Mouse (Mus musculus) embryonic facial prominence, embryonic 10.5 days (tissue): ENCODE data around the gene Tnks2. TPM values are rescaled to one million over a fixed set of nuclear protein-coding genes. Genes with fewer than 3 reads are reported as not detected.

ENCODE experiments used
- DNase-seq: peaks from one replicate; pipeline ENCODE4 v3.0.0-alpha.2; 2017; ENCODE audit warnings: low spot score
- H3K27ac ChIP-seq: fragments of 300-500 bp; sonication (generic); replicated peaks from 2 replicates; pipeline ENCODE4 v1.5.1; 2016; ENCODE audit warnings: mild to moderate bottlenecking
- H3K27me3 ChIP-seq: fragments of 300-500 bp; sonication (generic); replicated peaks from 2 replicates; pipeline ENCODE4 v1.6.1; 2016; ENCODE audit warnings: low read depth, mild to moderate bottlenecking; ENCODE audit not compliant: poor library complexity, severe bottlenecking
- H3K36me3 ChIP-seq: fragments of 300-500 bp; sonication (generic); replicated peaks from 2 replicates; pipeline ENCODE4 v1.6.1; 2016; ENCODE audit warnings: mild to moderate bottlenecking, moderate library complexity
- H3K4me1 ChIP-seq: fragments of 300-500 bp; sonication (generic); 2 replicates; pipeline ENCODE4 v1.6.1; 2016
- H3K4me3 ChIP-seq: fragments of 300-500 bp; sonication (generic); 2 replicates; pipeline ENCODE4 v1.5.1; 2016; ENCODE audit warnings: mild to moderate bottlenecking, moderate library complexity
- H3K9me3 ChIP-seq: fragments of 300-500 bp; sonication (generic); 2 replicates; pipeline ENCODE4 v1.6.1; 2016; ENCODE audit warnings: mild to moderate bottlenecking
- WGBS: fragments of 180-500 bp; shearing (Covaris S2); methylation state at CpG from one replicate; pipeline ENCODE4 v1.1.7; 2016; 5-methylcytosine and 5-hydroxymethylcytosine counted together
- polyA plus RNA-seq: library from polyadenylated mRNA; unstranded; fragments of >200 nt; fragmentation: Nextera tagmentation; extraction: Ambion mirVana; gene quantifications from 2 replicates; pipeline ENCODE4 v1.2.1, GENCODE M21; 2016

Gene Tnks2
- polyA plus RNA-seq, 1 experiment from 2014 or later, result 60.3 TPM

- Histone ChIP-seq H3K36me3 (no peaks in the 10 kb centered on the region), H3K4me3 (no peak overlapping the region), H3K9me3 (no peaks in the 10 kb centered on the region), H3K4me1 (peaks cover 21% of the 10 kb centered on the region), H3K27ac (peak overlapping the region; percentile 15; the same call in 1 of the 2 replicates), H3K27me3 (no peaks in the 10 kb centered on the region)
- WGBS, result 38% methylated on average over 12 of the region's 12 CpGs
- DNase-seq, result peak; percentile 25
These were observed 76.5 kb downstream of the Tnks2 start for GRCm38 (mm10) chr19:36910424-36911045.

- Histone ChIP-seq H3K36me3 (no peaks in the 10 kb centered on the region), H3K9me3 (no peaks in the 10 kb centered on the region), H3K4me3 (no peak overlapping the region), H3K4me1 (peaks cover 32% of the 10 kb centered on the region), H3K27ac (0 out of 2 replicates have a peak overlapping the region, but pooled peaks have one; percentile 40), H3K27me3 (no peaks in the 10 kb centered on the region)
- no peak for DNase-seq
- 83% methylated on average over 7 of the region's 7 CpGs for WGBS
These were observed 79.0 kb downstream of the Tnks2 start for GRCm38 (mm10) chr19:36913064-36913463.

- Histone ChIP-seq H3K9me3 (no peaks in the 10 kb centered on the region), H3K27ac (no peak overlapping the region), H3K4me3 (no peak overlapping the region), H3K36me3 (no peaks in the 10 kb centered on the region), H3K4me1 (peaks cover 37% of the 10 kb centered on the region), H3K27me3 (no peaks in the 10 kb centered on the region)
- 85% methylated on average over 4 of the region's 4 CpGs for WGBS
- no peak for DNase-seq
These were observed 82.2 kb downstream of the Tnks2 start for GRCm38 (mm10) chr19:36916206-36916605.

- H3K4me1 ChIP-seq, result peaks cover 33% of the 10 kb centered on the region
These were observed 82.9 kb downstream of the Tnks2 start for GRCm38 (mm10) chr19:36916876-36917389.

GRCm38 (mm10) chr19:36918441-36919301 lies 84.6 kb downstream of the Tnks2 start:
- peak; percentile 89 for DNase-seq
- no peaks in the 10 kb centered on the region for H3K27me3 ChIP-seq
- under 1% methylated on average over 85 of the region's 85 CpGs for WGBS

More at GRCm38 (mm10) chr19:36916876-36917389, 82.9 kb downstream of the Tnks2 start:
- 91% methylated on average over 1 of the region's 1 CpGs for WGBS
- Histone ChIP-seq H3K9me3 (no peaks in the 10 kb centered on the region), H3K27me3 (no peaks in the 10 kb centered on the region), H3K4me3 (peak overlapping the region; percentile 96), H3K36me3 (no peaks in the 10 kb centered on the region), H3K27ac (no peak overlapping the region)
- no peak for DNase-seq

GRCm38 (mm10) chr19:36919466-36919865 lies 85.4 kb downstream of the Tnks2 start, which contains the start of gene Fgfbp3:
Gene Fgfbp3, minus strand, starts transcription at chr19:36919615.
- no peaks in the 10 kb centered on the region for H3K36me3 ChIP-seq
- 9% methylated on average over 12 of the region's 12 CpGs for WGBS
- peak within 1 kb of the TSS; percentile 96 for H3K27ac ChIP-seq
- no peaks in the 10 kb centered on the region for H3K27me3 ChIP-seq
- peak; percentile 23 for DNase-seq
- H3K9me3 ChIP-seq, result no peaks in the 10 kb centered on the region
- H3K4me3 ChIP-seq, result peak within 1 kb of the TSS; percentile 96
- H3K4me1 ChIP-seq, result peaks cover 26% of the 10 kb centered on the region

More at GRCm38 (mm10) chr19:36918441-36919301, 84.6 kb downstream of the Tnks2 start:
- Histone ChIP-seq H3K27ac (peak overlapping the region; percentile 96), H3K4me3 (peak overlapping the region; percentile 96), H3K9me3 (no peaks in the 10 kb centered on the region), H3K4me1 (peaks cover 26% of the 10 kb centered on the region), H3K36me3 (no peaks in the 10 kb centered on the region)

GRCm38 (mm10) chr19:36922015-36922414 lies 88.0 kb downstream of the Tnks2 start:
- Histone ChIP-seq H3K9me3 (no peaks in the 10 kb centered on the region), H3K27ac (no peak overlapping the region), H3K36me3 (no peaks in the 10 kb centered on the region), H3K4me1 (peaks cover 33% of the 10 kb centered on the region), H3K27me3 (no peaks in the 10 kb centered on the region), H3K4me3 (no peak overlapping the region)
- DNase-seq, result no peak
- 40% methylated on average over 2 of the region's 2 CpGs for WGBS

GRCm38 (mm10) chr19:36922936-36923335 lies 88.9 kb downstream of the Tnks2 start:
- peaks cover 33% of the 10 kb centered on the region for H3K4me1 ChIP-seq
- H3K36me3 ChIP-seq, result no peaks in the 10 kb centered on the region
- 60% methylated on average over 3 of the region's 3 CpGs for WGBS
- H3K27ac ChIP-seq, result no peak overlapping the region
- no peaks in the 10 kb centered on the region for H3K9me3 ChIP-seq
- DNase-seq, result no peak
- no peaks in the 10 kb centered on the region for H3K27me3 ChIP-seq
- H3K4me3 ChIP-seq, result no peak overlapping the region

- Histone ChIP-seq H3K9me3 (no peaks in the 10 kb centered on the region), H3K27me3 (no peaks in the 10 kb centered on the region), H3K4me3 (peak within 1 kb of the TSS; percentile 91), H3K4me1 (peaks cover 17% of the 10 kb centered on the region), H3K36me3 (0 out of 2 replicates have a peak, but pooled peaks cover 4% of the 10 kb centered on the region), H3K27ac (peak within 1 kb of the TSS; percentile 94)
- under 1% methylated on average over 98 of the region's 98 CpGs for WGBS
- peak; percentile 95 for DNase-seq
These were observed 91.9 kb downstream of the Tnks2 start, which contains the start of gene Btaf1 for GRCm38 (mm10) chr19:36925671-36926552. Gene Btaf1, plus strand, starts transcription at chr19:36926079.

- WGBS, result 3% methylated on average over 26 of the region's 26 CpGs
- no peak for DNase-seq
- H3K4me1 ChIP-seq, result peaks cover 17% of the 10 kb centered on the region
These were observed 92.7 kb downstream of the Tnks2 start for GRCm38 (mm10) chr19:36926553-36927236.

GRCm38 (mm10) chr19:36927800-36928361 lies 93.8 kb downstream of the Tnks2 start:
- DNase-seq, result no peak

More at GRCm38 (mm10) chr19:36926553-36927236, 92.7 kb downstream of the Tnks2 start:
- no peaks in the 10 kb centered on the region for H3K9me3 ChIP-seq
- 0 out of 2 replicates have a peak, but pooled peaks cover 4% of the 10 kb centered on the region for H3K36me3 ChIP-seq
- peak overlapping the region; percentile 94 for H3K27ac ChIP-seq
- no peaks in the 10 kb centered on the region for H3K27me3 ChIP-seq
- peak overlapping the region; percentile 91 for H3K4me3 ChIP-seq

More at GRCm38 (mm10) chr19:36927800-36928361, 93.8 kb downstream of the Tnks2 start:
- Histone ChIP-seq H3K27ac (no peak overlapping the region), H3K9me3 (no peaks in the 10 kb centered on the region), H3K4me1 (peaks cover 17% of the 10 kb centered on the region), H3K36me3 (0 out of 2 replicates have a peak, but pooled peaks cover 7% of the 10 kb centered on the region), H3K4me3 (peak overlapping the region; percentile 91), H3K27me3 (no peaks in the 10 kb centered on the region)
- WGBS, result 85% methylated on average over 6 of the region's 6 CpGs
